Mouse (Mus musculus) lung, adult 2 months (tissue): ENCODE results near the gene Polr2j. TPM values are rescaled to one million over a fixed set of nuclear protein-coding genes. Genes with fewer than 3 reads are reported as not detected.

Experiments
- DNase-seq: peaks from one replicate; pipeline ENCODE4 v3.0.0; 2022
- H3K4me1 ChIP-seq: fragments of 200-500 bp; 2 replicates; pipeline ENCODE4 v1.6.1; 2011; ENCODE audit warnings: low read length; ENCODE audit not compliant: control insufficient read depth, insufficient read depth
- H3K4me3 ChIP-seq: fragments of 200-500 bp; replicated peaks from 2 replicates; pipeline ENCODE3; 2011; ENCODE audit warnings: low read depth, mild to moderate bottlenecking, control low read depth, low read length; ENCODE audit errors: extremely low read depth
- CTCF ChIP-seq: fragments of 200-500 bp; IDR thresholded peaks from 2 replicates; pipeline ENCODE4 v1.5.1; 2011; ENCODE audit warnings: mild to moderate bottlenecking, low read length, control low read depth; ENCODE audit not compliant: insufficient read depth
- POLR2A ChIP-seq: fragments of 200-500 bp; IDR thresholded peaks from 2 replicates; pipeline ENCODE4 v1.6.1; 2011; ENCODE audit warnings: low read depth, mild to moderate bottlenecking, control low read depth, low read length, borderline replicate concordance; ENCODE audit errors: extremely low read depth
- WGBS: fragments of 180-500 bp; shearing (Covaris S2); methylation state at CpG from one replicate; pipeline ENCODE4 v1.1.7; 2018; 5-methylcytosine and 5-hydroxymethylcytosine counted together
- polyA plus RNA-seq: library from polyadenylated mRNA; depleted of rRNA; stranded (reverse); fragments of >200 nt; gene quantifications from 2 replicates; pipeline ENCODE4 v1.2.3, GENCODE M21; 2012; rRNA removed

Gene Polr2j
- 35.0 and 37.1 TPM in 2 replicates for polyA plus RNA-seq

DNA sequence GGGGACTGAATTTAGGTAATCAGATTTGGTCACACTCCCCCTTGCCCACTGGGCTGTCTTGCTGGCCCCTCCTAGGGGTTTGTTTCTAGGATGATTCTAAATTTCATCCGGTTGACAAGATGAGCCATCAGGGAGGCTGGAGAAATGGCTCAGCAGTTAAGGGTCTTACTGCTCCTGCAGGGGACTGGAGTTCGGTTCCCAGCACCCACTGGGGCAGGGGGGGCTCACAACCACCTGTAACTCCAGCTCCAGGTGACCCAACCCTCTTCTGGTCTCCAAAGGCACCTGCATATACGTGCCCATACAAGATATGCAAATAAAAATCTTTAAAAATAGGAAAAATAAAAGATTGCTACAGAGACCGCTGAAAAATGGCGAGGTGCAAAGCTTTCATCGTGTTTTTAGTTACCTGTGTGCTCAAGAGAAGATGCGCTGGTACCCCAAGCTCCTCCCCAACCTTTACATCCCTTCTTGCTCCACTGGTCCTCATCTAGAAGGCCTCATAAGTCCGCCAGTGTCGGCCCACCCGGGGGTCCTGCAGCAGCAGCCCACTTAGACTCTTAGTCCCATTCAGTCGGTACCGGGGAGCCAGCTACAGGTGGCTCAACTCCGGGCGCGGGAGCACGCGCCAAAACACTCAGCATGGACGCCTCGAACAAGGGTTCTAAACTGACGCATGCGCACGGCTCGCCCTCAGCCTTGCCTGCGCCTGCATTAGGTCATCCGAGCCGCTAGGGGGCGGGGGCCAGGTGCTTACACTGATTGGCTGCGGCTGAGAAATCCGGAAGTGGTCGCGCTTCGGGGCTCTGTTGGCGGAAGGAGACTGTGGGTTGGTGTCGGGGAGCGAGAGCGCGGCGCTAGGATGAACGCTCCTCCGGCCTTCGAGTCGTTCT, at the start of gene Polr2j:
TSS of gene Polr2j (plus strand) at position 741 of the 893 bp plus-strand sequence.
- TF ChIP-seq POLR2A (peak; percentile 88; the same call in 1 of the 2 replicates), CTCF (peak; percentile 64)
- H3K4me1 ChIP-seq: peaks cover 11% of the 10 kb centered on the region

DNA sequence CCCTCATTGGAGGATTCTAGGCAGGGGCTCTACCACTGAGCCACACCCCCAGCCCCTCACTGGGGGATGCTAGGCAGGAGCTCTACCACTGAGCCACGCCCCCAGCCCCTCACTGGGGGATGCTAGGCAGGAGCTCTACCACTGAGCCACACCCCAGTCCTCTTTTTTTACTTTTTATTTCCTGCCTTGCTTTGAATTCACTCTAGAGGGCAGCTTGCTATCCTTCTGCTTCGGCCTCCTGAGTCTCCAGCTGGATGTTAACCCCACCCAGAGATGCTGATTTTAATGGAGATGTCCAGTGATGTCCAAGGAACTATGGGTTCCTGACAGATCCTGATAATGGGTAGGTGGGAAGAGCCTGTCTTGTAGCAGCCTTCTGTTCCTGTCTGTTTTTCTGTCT, 47.0 kb upstream of the Polr2j start:
- no peaks in the 10 kb centered on the region for H3K4me1 ChIP-seq
- TF ChIP-seq CTCF (no peak), POLR2A (no peak)
- 62% methylated on average over 2 of the region's 2 CpGs for WGBS
- no peak overlapping the region for H3K4me3 ChIP-seq
- DNase-seq: no peak

More for the DNA sequence above, at the start of gene Polr2j:
- DNase-seq: peak; percentile 96
- 3% methylated on average over 42 of the region's 42 CpGs for WGBS
- H3K4me3 ChIP-seq: peak within 1 kb of the TSS; percentile 88

DNA sequence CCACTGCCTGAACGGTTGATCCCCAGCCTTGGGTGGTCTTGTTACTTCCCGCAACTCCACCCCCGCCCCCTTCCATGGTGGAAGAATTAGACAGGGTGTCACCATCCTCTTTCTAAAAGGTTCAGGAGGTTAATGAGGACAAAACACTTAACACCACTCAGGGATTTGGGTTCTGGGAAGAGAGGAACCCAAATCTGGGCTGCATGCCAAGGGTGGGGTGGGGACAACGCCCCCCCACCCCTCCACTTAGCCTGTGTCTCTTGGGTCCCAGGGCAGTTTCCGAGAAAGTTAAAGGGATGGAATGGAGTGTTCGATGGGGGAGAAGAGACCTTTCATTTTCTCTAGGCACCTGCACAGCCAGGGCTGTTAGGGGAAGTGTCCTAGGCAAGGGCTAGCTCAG, 43.4 kb upstream of the Polr2j start:
- H3K4me3 ChIP-seq: no peak overlapping the region
- WGBS: 38% methylated on average over 6 of the region's 6 CpGs
- TF ChIP-seq POLR2A: no peak
- H3K4me1 ChIP-seq: no peaks in the 10 kb centered on the region
- no peak for DNase-seq

DNA sequence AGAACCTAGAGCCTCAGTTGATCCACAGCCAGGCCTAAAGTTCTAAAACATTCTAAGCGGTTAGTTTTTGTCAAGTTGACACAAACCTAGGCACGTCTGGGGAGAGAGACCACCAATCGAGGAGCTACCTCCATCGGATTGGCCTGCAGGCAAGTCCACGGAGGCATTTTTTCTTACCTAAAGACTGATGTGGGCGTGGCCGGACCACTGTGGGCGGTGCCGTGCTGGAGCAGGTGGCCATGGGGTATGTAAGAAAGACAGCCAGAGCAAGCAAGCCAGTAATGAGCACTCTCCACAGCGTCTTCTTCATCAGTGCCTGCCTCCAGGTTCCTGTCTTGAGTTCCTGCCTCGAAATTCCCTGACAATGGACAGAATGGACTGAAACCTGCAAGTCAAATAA, 42.9 kb upstream of the Polr2j start:
- H3K4me3 ChIP-seq: no peak overlapping the region
- 69% methylated on average over 11 of the region's 11 CpGs for WGBS
- DNase-seq: no peak
- TF ChIP-seq POLR2A (no peak), CTCF (no peak)
- no peaks in the 10 kb centered on the region for H3K4me1 ChIP-seq

DNA sequence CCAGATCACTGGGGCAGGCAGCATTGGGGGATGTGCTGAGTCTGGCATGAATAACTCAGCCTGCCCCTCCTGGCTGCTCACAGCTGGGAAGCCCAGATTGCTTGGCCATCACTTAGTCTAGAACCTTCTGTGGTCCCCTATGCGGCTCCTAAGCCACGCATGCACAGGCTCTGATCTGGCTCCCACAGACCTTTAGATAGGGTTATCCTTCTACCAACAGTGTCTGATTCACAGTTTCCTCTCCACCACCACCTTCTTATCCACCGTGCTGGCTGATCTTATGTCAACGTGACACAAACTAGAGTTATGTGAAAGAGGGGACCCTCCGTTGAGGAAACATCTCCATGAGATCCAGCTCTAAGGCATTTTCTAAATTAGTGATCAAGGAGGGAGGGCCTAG, 41.4 kb upstream of the Polr2j start:
- TF ChIP-seq POLR2A (no peak), CTCF (no peak)
- Histone ChIP-seq H3K4me3 (no peak overlapping the region), H3K4me1 (no peaks in the 10 kb centered on the region)
- WGBS: 84% methylated on average over 5 of the region's 5 CpGs
- DNase-seq: no peak

DNA sequence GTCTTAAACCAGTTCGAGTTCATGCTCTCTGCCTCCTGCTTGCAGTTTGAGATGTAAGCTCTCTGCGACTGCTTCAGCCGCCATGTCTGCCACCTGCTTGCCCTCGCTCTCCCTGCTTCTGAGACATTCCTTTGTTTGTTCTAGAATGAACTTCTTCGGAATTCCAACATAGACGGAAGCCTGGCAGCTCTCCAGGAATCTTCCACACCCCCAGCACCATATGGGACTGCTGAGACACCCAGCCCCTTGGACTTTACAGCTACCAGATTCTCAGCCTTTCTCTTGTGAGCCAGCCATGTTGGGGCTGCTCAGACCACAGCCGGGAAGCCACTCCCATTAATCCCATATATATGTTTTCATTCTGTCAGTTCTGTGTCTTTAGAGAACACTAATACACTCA, 40.1 kb upstream of the Polr2j start:
- DNase-seq: no peak
- TF ChIP-seq CTCF: no peak
- TF ChIP-seq POLR2A: no peak

DNA sequence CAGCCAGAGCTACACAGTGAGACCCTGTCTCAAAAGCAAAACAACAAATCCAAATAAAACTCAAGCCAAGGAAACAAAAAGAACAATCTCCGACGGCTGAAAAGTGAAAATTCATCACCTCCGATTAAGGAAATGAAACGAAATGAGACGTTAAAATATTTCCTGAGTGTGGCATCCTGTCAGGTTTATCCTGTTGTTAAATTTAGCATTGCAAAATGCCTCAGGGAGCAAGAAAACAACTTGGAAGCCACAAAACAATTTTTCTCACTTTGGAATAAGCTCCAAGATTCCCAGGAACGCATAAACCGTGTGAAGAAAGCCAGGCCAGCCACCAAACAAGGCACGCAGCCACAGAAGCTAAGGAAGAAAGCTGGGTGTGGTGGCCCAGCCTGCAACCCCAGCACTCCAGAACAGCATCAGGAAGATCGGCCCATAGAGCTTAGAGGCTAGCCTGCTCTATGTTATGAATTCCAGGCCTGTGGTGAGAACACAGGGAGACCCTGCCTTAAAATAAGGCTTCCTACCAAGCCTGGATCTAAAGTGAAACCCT, 39.4 kb upstream of the Polr2j start:
- Histone ChIP-seq H3K4me3 (no peak overlapping the region), H3K4me1 (no peaks in the 10 kb centered on the region)
- WGBS: 37% methylated on average over 9 of the region's 9 CpGs
- no peak for DNase-seq
- TF ChIP-seq POLR2A (no peak), CTCF (no peak)

More for the DNA sequence above, 40.1 kb upstream of the Polr2j start:
- 27% methylated on average over 7 of the region's 7 CpGs for WGBS
- H3K4me1 ChIP-seq: no peaks in the 10 kb centered on the region
- H3K4me3 ChIP-seq: no peak overlapping the region

DNA sequence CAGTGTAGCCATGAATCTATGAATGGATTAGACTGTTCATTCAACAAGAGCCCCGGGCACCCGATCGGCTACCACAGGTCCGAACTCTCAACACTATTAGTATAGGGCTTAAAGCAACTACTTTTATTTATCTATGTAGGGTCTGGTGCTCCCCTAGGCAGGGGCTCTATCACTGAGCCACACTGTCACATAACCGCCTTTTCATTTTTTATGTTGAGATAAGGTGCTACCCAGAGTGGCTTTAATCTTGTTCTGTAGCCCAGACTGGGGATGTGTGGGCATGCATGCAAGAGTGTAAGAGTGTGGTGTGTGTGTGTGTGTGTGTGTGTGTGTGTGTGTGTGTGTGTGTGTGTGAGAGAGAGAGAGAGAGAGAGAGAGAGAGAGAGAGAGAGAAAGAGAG, 38.3 kb upstream of the Polr2j start:
- H3K4me1 ChIP-seq: no peaks in the 10 kb centered on the region
- TF ChIP-seq CTCF (no peak), POLR2A (no peak)
- no peak overlapping the region for H3K4me3 ChIP-seq
- no peak for DNase-seq
- WGBS: 96% methylated on average over 5 of the region's 5 CpGs

DNA sequence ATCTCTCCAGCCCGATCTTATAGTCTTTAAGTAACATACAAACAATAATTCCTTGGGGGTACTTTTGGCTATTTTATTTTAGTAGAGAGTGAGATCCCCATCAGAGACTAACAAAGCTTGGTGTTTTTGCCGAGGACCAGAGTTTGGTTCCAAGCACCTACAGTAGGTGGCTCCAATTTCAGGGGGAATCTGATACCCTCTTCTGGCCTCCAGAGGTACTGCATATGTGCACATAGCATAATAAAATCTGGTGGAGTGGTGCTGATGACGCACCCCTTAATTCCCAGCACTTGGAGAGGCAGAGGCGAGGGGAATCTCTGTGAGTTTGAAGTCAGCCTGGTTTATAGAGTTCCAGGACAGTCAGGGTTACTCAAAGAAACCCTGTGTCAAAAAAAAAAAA, 34.1 kb upstream of the Polr2j start:
- 76% methylated on average over 4 of the region's 4 CpGs for WGBS
- TF ChIP-seq POLR2A (no peak), CTCF (no peak)
- H3K4me3 ChIP-seq: no peak overlapping the region

DNA sequence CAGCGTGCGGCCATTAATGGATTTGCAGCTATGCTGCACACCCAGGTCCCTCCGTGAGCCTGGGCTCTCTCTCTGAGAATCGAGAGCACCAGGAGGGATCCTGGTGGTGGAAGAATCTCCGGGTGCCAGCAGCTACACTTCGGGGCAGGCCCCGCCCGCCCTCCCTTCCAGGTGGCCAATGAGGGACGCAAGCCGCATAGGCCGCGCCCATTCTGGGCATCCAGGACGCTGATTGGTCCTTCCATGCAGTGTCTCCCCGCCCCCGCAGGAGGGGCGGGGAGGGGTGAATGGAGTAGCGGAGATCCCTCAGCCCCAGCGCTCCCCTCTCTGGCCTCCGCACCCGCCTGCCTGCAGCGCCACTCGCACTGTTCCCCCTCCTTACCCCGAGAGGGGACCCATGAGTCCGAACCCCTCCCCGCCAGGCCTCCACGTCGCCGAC, 32.7 kb upstream of the Polr2j start, which contains the start of gene Rasa4:
TSS of gene Rasa4 (plus strand) at position 248 of the 439 bp plus-strand sequence.
- Histone ChIP-seq H3K4me3 (peak within 1 kb of the TSS; percentile 82), H3K4me1 (peaks cover 2% of the 10 kb centered on the region; the same call in 1 of the 2 replicates)
- TF ChIP-seq CTCF (no peak), POLR2A (peak; percentile 18; the same call in 1 of the 2 replicates)
- DNase-seq: peak; percentile 88
- WGBS: under 1% methylated on average over 28 of the region's 28 CpGs

More for the DNA sequence above, 34.1 kb upstream of the Polr2j start:
- DNase-seq: no peak
- H3K4me1 ChIP-seq: peaks cover 2% of the 10 kb centered on the region; the same call in 1 of the 2 replicates
